Mouse (Mus musculus) spleen, postnatal 4 days (tissue): ENCODE data around the gene Hoxb9.
A peak's percentile ranks its signal among the peaks of the same experiment; 100 is the strongest.

Source experiments
- DNase-seq, 2 experiments: peaks; one replicate each; pipeline ENCODE4 v3.0.0; 2022; ENCODE audit warnings: low spot score in 2 of 2

The Hoxb9 gene

GRCm38 (mm10) chr11:96298895-96299667, 27.8 kb downstream of the Hoxb9 start:
- no peak for DNase-seq

GRCm38 (mm10) chr11:96299781-96300180, 28.5 kb downstream of the Hoxb9 start:
- DNase-seq, result no peak

GRCm38 (mm10) chr11:96300354-96301063, 29.3 kb downstream of the Hoxb9 start:
- DNase-seq, result no peak

GRCm38 (mm10) chr11:96301064-96301431, 29.8 kb downstream of the Hoxb9 start:
- DNase-seq, result no peak

GRCm38 (mm10) chr11:96301837-96302236, 30.6 kb downstream of the Hoxb9 start:
- no peak for DNase-seq

- DNase-seq, result no peak
Measured at GRCm38 (mm10) chr11:96302381-96303150, 31.3 kb downstream of the Hoxb9 start.

- peak; percentile 49 to 79 for DNase-seq
Measured at GRCm38 (mm10) chr11:96303151-96304099, 32.2 kb downstream of the Hoxb9 start, which contains the start of gene Hoxb5. Gene Hoxb5 (plus strand): TSS chr11:96303336.

- no peak for DNase-seq
Measured at GRCm38 (mm10) chr11:96304381-96305195, 33.3 kb downstream of the Hoxb9 start.

GRCm38 (mm10) chr11:96305505-96306182, 34.4 kb downstream of the Hoxb9 start:
- no peak for DNase-seq

GRCm38 (mm10) chr11:96306183-96306907, 35.1 kb downstream of the Hoxb9 start:
- DNase-seq, result no peak

- no peak for DNase-seq
Measured at GRCm38 (mm10) chr11:96306908-96307269, 35.6 kb downstream of the Hoxb9 start.

GRCm38 (mm10) chr11:96308763-96309162, 37.5 kb downstream of the Hoxb9 start:
- no peak for DNase-seq

- no peak for DNase-seq
Measured at GRCm38 (mm10) chr11:96309288-96309687, 38.0 kb downstream of the Hoxb9 start.

- DNase-seq, result no peak
Measured at GRCm38 (mm10) chr11:96310183-96310938, 39.1 kb downstream of the Hoxb9 start.

- DNase-seq, result no peak
Measured at GRCm38 (mm10) chr11:96311097-96311496, 39.8 kb downstream of the Hoxb9 start.

GRCm38 (mm10) chr11:96311520-96312417, 40.5 kb downstream of the Hoxb9 start:
- DNase-seq, result peak in 1 of 2 experiments; percentile 71

- DNase-seq, result no peak
Measured at GRCm38 (mm10) chr11:96313134-96313533, 41.9 kb downstream of the Hoxb9 start.
